7 mouse cellular contexts compared by ENCODE assay signal in the genomic region with DNA sequence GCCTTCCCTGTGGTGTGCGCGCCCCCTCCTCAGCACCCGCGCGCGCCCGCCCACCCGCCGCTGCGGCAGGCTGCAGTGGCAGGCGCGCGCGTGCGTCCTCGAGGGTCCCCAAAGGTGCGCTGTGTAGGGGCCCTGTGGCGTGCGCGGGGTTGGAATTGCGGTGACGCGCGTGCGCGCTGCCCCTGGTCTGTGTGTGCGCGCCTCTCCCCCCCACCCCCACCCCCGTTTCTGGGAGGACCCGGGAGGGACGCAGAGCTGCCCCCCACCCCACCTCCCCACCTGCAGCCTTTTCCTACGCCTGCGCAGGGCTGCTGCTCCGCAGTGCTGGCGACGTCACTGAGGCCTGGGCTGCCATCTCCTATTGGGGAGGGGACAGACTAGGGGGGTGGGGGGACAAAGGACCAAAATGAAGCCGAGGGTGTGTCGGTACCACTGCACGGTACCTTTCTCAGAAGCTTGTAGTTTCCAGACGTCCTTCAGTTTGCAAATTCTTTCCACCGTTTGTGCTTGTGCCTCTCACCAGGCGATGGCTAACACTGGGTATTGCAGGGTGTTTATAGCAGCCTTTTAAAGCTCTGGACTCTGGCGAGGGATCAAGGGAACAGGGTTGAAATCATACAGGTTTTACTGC. TPM values are rescaled to one million over a fixed set of nuclear protein-coding genes. Genes with fewer than 3 reads are reported as not detected.
A peak's percentile ranks its signal among the peaks of the same experiment; 100 is the strongest.
DNase-seq lines count a peak whose midpoint lies in the region; ATAC-seq and TF ChIP-seq lines count a peak whose summit lies in the region.

Pigp (minus strand) TSS at position 542 of the 631 bp plus-strand sequence.

- no peak for TF ChIP-seq EP300 in lung, postnatal 0 days (IDR thresholded peaks at IDR 0.05)

- H3K27ac ChIP-seq in bone marrow macrophage, adult 2 months (ENCODE audit: insufficient read depth, low read depth, low read length), result peak within 1 kb of the TSS; percentile 45
- H3K27ac ChIP-seq in forebrain, embryonic 13.5 days, result peak within 1 kb of the TSS; percentile 99
- H3K27ac ChIP-seq in layer of hippocampus, adult 2 months, result peak within 1 kb of the TSS; percentile 100
- peak within 1 kb of the TSS; percentile 96 for H3K27ac ChIP-seq in lung, postnatal 0 days (ENCODE audit: low read length)

- TF ChIP-seq CTCF in bone marrow macrophage, adult 2 months (IDR thresholded peaks at IDR 0.05; ENCODE audit: low read depth, low read length), result no peak
- TF ChIP-seq CTCF in layer of hippocampus, adult 2 months (conservative IDR thresholded peaks at IDR 0.05), result peak; percentile 63
- peak; percentile 43 for TF ChIP-seq CTCF in lung, postnatal 0 days (IDR thresholded peaks at IDR 0.05)

- no peaks in the 10 kb centered on the region for H3K9me3 ChIP-seq in forebrain, embryonic 13.5 days (replicated peaks)
- no peaks in the 10 kb centered on the region for H3K9me3 ChIP-seq in lung, postnatal 0 days (ENCODE audit: low read length)

- H3K4me1 ChIP-seq in bone marrow macrophage, adult 2 months (ENCODE audit: control insufficient read depth, insufficient read depth, low read length), result peaks cover 7% of the 10 kb centered on the region
- peaks cover 41% of the 10 kb centered on the region for H3K4me1 ChIP-seq in forebrain, embryonic 13.5 days
- 0 out of 2 replicates have a peak, but pooled peaks cover 4% of the 10 kb centered on the region for H3K4me1 ChIP-seq in lung, postnatal 0 days (ENCODE audit: insufficient read depth, low read depth, low read length)

- peak within 1 kb of the TSS; percentile 99 for H3K9ac ChIP-seq in forebrain, embryonic 13.5 days
- peak within 1 kb of the TSS; percentile 85 for H3K9ac ChIP-seq in lung, postnatal 0 days (replicated peaks; ENCODE audit: low read depth)

- no peak for TF ChIP-seq POLR2A in bone marrow macrophage, adult 2 months (IDR thresholded peaks at IDR 0.05; ENCODE audit: borderline replicate concordance, low read depth, low read length)

- H3K27me3 ChIP-seq in forebrain, embryonic 13.5 days, result no peaks in the 10 kb centered on the region
- H3K27me3 ChIP-seq in lung, postnatal 0 days (replicated peaks; ENCODE audit: insufficient read depth, low read length), result no peaks in the 10 kb centered on the region

- peak within 1 kb of the TSS; percentile 74 for H3K4me2 ChIP-seq in forebrain, embryonic 13.5 days
- H3K4me2 ChIP-seq in lung, postnatal 0 days (replicated peaks; ENCODE audit: low read depth, low read length), result peak within 1 kb of the TSS; percentile 92

- peak; percentile 88 for ATAC-seq in forebrain, embryonic 13.5 days
- peak; percentile 54 for ATAC-seq in lung, postnatal 0 days

- H3K36me3 ChIP-seq in forebrain, embryonic 13.5 days (ENCODE audit: poor library complexity, severe bottlenecking), result no peaks in the 10 kb centered on the region
- no peaks in the 10 kb centered on the region for H3K36me3 ChIP-seq in lung, postnatal 0 days (ENCODE audit: insufficient read depth, low read length)

- peak within 1 kb of the TSS; percentile 95 for H3K4me3 ChIP-seq in bone marrow macrophage, adult 2 months (ENCODE audit: insufficient read depth, low read length)
- H3K4me3 ChIP-seq in forebrain, embryonic 13.5 days, result peak within 1 kb of the TSS; percentile 88
- H3K4me3 ChIP-seq in layer of hippocampus, adult 2 months, result peak within 1 kb of the TSS; percentile 94
- H3K4me3 ChIP-seq in lung, postnatal 0 days (ENCODE audit: low read depth, low read length), result peak within 1 kb of the TSS; percentile 94

- peak; percentile 66 for DNase-seq in MEL-GATA-1-ER (ENCODE audit: extremely low read depth, low read depth)
- DNase-seq in heart, postnatal 25 days (ENCODE audit: low spot score), result peak; percentile 25
- DNase-seq in layer of hippocampus, adult 2 months (ENCODE audit: low spot score in 2 of 2), result peak; percentile 34 to 49
- peak; percentile 76 for DNase-seq in lung, postnatal 0 days (ENCODE audit: low spot score)
- peak; percentile 56 for DNase-seq in ovary, postnatal 36 days (ENCODE audit: low spot score)

- under 1% methylated on average over 35 of the region's 43 CpGs for WGBS in forebrain, embryonic 13.5 days
- 1% methylated on average over 24 of the region's 43 CpGs for WGBS in lung, postnatal 0 days

- intact Hi-C loops in heart, postnatal 25 days (cut with DNase I), result loop anchor here (10.0 kb wide), 1 partner anchor 193 kb away; no protein-coding TSS in a partner anchor

RNA-seq across cellular contexts. Expression of gene Pigp, which starts in this region (rescaled TPM):
- polyA plus RNA-seq in bone marrow macrophage, adult 2 months (2012; ENCODE audit: insufficient read depth, insufficient read length, missing spikeins), result 53.9 and 54.5 TPM in 2 replicates
- polyA plus RNA-seq in forebrain, embryonic 13.5 days (2015; fragmentation: Nextera tagmentation; extraction: Ambion mirVana), result 120 and 126 TPM in 2 replicates
- 10 to 100 TPM; 88.2 to 91.8 TPM for total RNA-seq in heart, postnatal 25 days (2021)
- total RNA-seq in layer of hippocampus, adult 2 months (2021), result 10 to 100 TPM; 39.8 to 42.8 TPM
- polyA plus RNA-seq in lung, postnatal 0 days (2015; fragmentation: Nextera tagmentation; extraction: Ambion mirVana), result 134 and 149 TPM in 2 replicates

Comparison
In these comparisons a context has a peak if more than half of its experiments do, and no peak if none do; other contexts are left out.
1. Peak in every context shown above with its lines: DNase-seq, ATAC-seq, H3K4me3 ChIP-seq and H3K27ac ChIP-seq.
2. DNase-seq: peak in every context shown above with its lines; median percentile 76 in lung, postnatal 0 days; 66 in MEL-GATA-1-ER; 56 in ovary, postnatal 36 days; 42 in layer of hippocampus, adult 2 months; 25 in heart, postnatal 25 days.
3. H3K27ac ChIP-seq: peak in every context shown above with its lines; median percentile 100 in layer of hippocampus, adult 2 months; 99 in forebrain, embryonic 13.5 days; 96 in lung, postnatal 0 days; 45 in bone marrow macrophage, adult 2 months.